Mouse (Mus musculus) forebrain, embryonic 14.5 days (tissue): ENCODE data around the gene Uvssa. TPM values are rescaled to one million over a fixed set of nuclear protein-coding genes. Genes with fewer than 3 reads are reported as not detected.

Experiments
- ATAC-seq: fragments of 200-750 bp; cut with Nextera tagmentation; 2 replicates; pipeline ENCODE4 v1.8.0; 2017; ENCODE audit warnings: mild to moderate bottlenecking, moderate library complexity
- DNase-seq: peaks from one replicate; pipeline ENCODE4 v3.0.0-alpha.2; 2015; ENCODE audit warnings: low spot score
- H3K27ac ChIP-seq: fragments of 300-500 bp; sonication (generic); 2 replicates; pipeline ENCODE4 v1.5.1; 2014; ENCODE audit warnings: low read depth, mild to moderate bottlenecking, control low read depth, low read length, moderate library complexity
- H3K27me3 ChIP-seq: fragments of 300-500 bp; sonication (generic); replicated peaks from 2 replicates; pipeline ENCODE4 v1.6.1; 2014; ENCODE audit warnings: low read length, control low read depth, mixed read lengths; ENCODE audit not compliant: control insufficient read depth, insufficient read depth
- H3K36me3 ChIP-seq: fragments of 300-500 bp; sonication (generic); 2 replicates; pipeline ENCODE4 v1.6.1; 2014; ENCODE audit warnings: low read length, control low read depth; ENCODE audit not compliant: control insufficient read depth, insufficient read depth
- H3K4me1 ChIP-seq: fragments of 300-500 bp; sonication (generic); 2 replicates; pipeline ENCODE4 v1.6.1; 2014; ENCODE audit warnings: antibody characterized with exemption, low read length, control low read depth; ENCODE audit not compliant: control insufficient read depth, insufficient read depth
- H3K4me2 ChIP-seq: fragments of 300-500 bp; sonication (generic); 2 replicates; pipeline ENCODE4 v1.6.1; 2014; ENCODE audit warnings: mild to moderate bottlenecking, control low read depth, low read length
- H3K4me3 ChIP-seq: fragments of 300-500 bp; sonication (generic); 2 replicates; pipeline ENCODE4 v1.5.1; 2014; ENCODE audit warnings: low read depth, low read length, control low read depth
- H3K9ac ChIP-seq: fragments of 300-500 bp; sonication (generic); 2 replicates; pipeline ENCODE4 v1.6.1; 2014; ENCODE audit warnings: mild to moderate bottlenecking, low read length, control low read depth, moderate library complexity
- H3K9me3 ChIP-seq: fragments of 300-500 bp; sonication (generic); replicated peaks from 2 replicates; pipeline ENCODE4 v1.6.1; 2016; ENCODE audit warnings: low read length, control low read depth, mixed read lengths; ENCODE audit not compliant: control insufficient read depth
- WGBS: fragments of 180-500 bp; shearing (Covaris S2); extraction: QIAGEN DNeasy Blood & Tissue Kit; methylation state at CpG from one replicate; pipeline ENCODE4 v1.1.7; 2014; 5-methylcytosine and 5-hydroxymethylcytosine counted together
- polyA plus RNA-seq: library from polyadenylated mRNA; unstranded; fragments of >200 nt; fragmentation: Nextera tagmentation; extraction: Ambion mirVana; gene quantifications from 2 replicates; pipeline ENCODE4 v1.2.1, GENCODE M21; 2014

Uvssa gene
- polyA plus RNA-seq, 1 experiment from 2014 or later, result 4.7 TPM

DNA sequence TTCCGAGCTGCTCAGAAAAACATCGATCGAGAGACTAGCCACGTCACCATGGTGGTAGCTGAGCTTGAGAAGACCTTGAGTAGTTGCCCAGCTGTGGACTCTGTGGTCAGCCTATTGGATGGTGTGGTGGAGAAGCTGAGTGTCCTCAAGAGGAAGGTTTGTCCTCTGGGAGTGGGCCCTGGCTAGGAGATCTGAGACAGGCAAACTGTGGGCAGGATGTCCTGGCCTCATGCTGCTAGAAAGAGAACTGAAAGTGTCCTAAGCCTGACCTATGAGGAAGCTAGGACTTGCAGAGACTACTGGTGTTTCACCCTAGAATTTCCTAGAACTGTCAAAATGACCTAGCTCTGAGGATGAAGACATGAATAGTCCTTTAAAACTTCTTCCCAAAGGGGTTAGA, 19.9 kb upstream of the Uvssa start:
- Histone ChIP-seq H3K4me1 (no peaks in the 10 kb centered on the region), H3K36me3 (peaks cover 44% of the 10 kb centered on the region)
- no peak for DNase-seq

DNA sequence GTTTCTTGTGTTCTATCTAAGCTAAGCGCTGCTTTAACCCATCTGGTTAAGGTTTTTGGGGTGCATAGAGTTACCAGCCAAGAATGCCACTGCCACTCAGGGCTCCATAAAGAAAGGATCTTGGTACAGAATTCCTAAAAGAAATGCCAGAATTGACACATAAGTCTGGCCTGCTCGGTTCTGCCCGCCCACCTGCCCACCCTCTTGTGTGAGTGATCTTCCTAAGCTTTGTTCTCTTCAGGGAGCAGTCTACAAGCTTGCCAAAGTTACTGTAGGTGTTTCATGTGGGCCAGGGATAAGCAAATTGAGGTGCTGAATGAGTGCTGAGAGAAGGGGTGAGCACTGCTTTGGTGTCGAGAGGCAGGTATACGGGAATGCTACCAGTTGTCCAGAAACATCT, 15.1 kb upstream of the Uvssa start:
- no peak overlapping the region for H3K4me2 ChIP-seq
- no peak overlapping the region for H3K9ac ChIP-seq
- no peak for DNase-seq
- no peak for ATAC-seq
- H3K36me3 ChIP-seq, result peaks cover 92% of the 10 kb centered on the region
- H3K9me3 ChIP-seq, result no peaks in the 10 kb centered on the region
- H3K4me1 ChIP-seq, result no peaks in the 10 kb centered on the region
- 93% methylated on average over 5 of the region's 5 CpGs for WGBS
- no peak overlapping the region for H3K4me3 ChIP-seq
- no peak overlapping the region for H3K27ac ChIP-seq
- H3K27me3 ChIP-seq, result no peaks in the 10 kb centered on the region

More for the DNA sequence above, 19.9 kb upstream of the Uvssa start:
- 98% methylated on average over 4 of the region's 4 CpGs for WGBS
- Histone ChIP-seq H3K4me2 (no peak overlapping the region), H3K9me3 (no peaks in the 10 kb centered on the region), H3K27ac (no peak overlapping the region), H3K4me3 (no peak overlapping the region), H3K27me3 (no peaks in the 10 kb centered on the region), H3K9ac (no peak overlapping the region)
- no peak for ATAC-seq

DNA sequence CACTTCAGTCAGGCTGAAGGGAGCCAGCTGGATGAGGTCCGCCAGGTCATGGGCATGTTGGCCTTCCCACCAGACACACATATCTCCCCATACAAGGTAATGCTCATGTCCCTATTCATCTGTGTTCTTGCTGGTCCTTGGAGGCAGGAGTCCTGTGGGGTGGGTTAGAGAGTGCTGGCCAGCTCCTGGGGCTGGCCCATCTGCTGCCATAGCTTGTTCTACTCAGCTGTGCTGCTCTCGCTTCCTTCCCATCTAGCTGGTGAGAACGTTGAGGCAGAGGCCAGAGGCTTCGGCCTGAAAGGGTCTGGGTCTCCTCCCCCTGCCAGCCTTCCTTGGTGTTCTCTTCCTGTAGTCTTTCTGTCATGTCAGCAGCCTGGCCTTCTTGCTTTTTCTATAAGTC, 9.7 kb upstream of the Uvssa start:
- WGBS, result 89% methylated on average over 4 of the region's 4 CpGs
- ATAC-seq, result no peak

DNA sequence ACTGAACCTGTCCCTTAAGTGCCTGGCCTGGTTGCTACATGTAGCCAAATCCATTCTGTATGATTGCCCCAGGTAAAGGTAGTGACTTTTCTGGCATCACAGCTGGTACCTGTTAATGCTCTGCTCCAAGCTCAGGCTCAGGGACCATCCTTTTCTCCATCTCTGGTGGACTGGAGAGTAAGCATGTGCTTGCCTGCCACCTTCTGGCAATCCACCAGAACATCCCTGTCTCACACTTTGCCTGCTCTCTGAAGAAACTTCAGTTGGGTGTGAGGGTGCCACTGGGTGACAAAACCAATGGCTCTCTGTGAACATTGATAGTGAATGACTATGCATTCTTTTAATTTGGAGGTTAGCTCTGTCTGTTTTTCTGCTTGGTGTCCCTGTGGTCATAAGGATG, 7.2 kb upstream of the Uvssa start:
- Histone ChIP-seq H3K36me3 (peaks cover 79% of the 10 kb centered on the region), H3K9me3 (no peaks in the 10 kb centered on the region)

More for the DNA sequence above, 9.7 kb upstream of the Uvssa start:
- Histone ChIP-seq H3K36me3 (peaks cover 99% of the 10 kb centered on the region), H3K4me2 (no peak overlapping the region), H3K9ac (no peak overlapping the region), H3K27ac (no peak overlapping the region), H3K27me3 (no peaks in the 10 kb centered on the region), H3K4me1 (no peaks in the 10 kb centered on the region), H3K4me3 (no peak overlapping the region), H3K9me3 (no peaks in the 10 kb centered on the region)
- no peak for DNase-seq

DNA sequence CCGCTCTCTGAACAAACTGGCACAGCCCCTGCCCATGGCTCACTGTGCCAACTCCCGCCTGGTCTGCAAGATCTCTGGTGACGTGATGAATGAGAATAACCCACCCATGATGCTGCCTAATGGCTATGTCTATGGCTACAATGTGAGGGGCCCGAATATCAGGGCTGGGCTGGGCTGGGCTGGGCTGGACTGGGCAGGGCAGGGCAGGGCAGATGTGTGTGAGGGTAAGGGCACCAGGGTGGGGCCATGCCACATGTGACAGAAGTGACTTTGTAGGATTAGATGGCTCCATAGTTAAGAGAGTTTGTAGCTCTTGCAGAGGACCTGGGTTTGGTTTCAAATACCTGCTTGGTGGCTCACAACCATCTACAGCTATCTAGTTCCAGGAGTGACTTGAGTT, 6.7 kb upstream of the Uvssa start:
- no peak for ATAC-seq
- peaks cover 73% of the 10 kb centered on the region for H3K36me3 ChIP-seq
- WGBS, result 87% methylated on average over 4 of the region's 4 CpGs

More for the DNA sequence above, 7.2 kb upstream of the Uvssa start:
- Histone ChIP-seq H3K4me1 (no peaks in the 10 kb centered on the region), H3K9ac (no peak overlapping the region), H3K27me3 (no peaks in the 10 kb centered on the region), H3K4me2 (no peak overlapping the region), H3K4me3 (no peak overlapping the region), H3K27ac (no peak overlapping the region)
- peak; percentile 30 for DNase-seq
- ATAC-seq, result no peak

DNA sequence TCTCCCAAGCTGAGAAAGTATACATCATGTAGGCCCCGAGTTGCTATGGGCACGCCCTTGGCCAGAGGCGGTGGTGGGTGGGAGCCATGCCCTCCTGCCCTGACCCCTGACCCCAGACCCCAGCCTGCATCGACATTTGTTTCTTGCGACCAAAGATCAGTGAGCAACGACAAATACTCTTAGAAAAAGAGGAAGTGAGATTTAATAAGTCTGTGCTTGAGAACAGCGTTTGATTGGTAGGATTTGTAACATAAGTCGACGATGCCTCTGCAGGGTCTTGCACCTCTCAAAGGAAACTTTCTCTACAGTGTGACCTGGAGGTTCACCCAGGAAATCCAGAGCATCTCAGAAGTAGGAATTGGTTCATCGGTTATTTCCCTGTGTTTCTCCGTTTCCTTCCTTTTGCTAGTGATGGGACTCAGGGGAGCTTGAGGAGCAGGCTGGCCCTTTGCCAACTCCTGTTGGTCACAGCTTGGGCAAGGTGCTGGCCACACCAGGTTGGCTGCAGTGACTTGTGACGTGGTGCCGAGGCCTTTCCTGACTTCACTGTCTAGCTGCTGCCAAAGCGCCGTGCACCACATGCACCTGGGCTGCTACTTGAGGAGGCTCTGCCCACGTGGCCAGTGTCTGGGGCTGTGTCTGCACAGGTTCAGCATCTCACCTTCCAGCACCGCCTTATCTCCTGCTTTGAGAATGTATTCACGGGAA, 5.9 kb upstream of the Uvssa start:
- H3K9ac ChIP-seq, result no peak overlapping the region
- H3K4me1 ChIP-seq, result peaks cover 3% of the 10 kb centered on the region; the same call in 1 of the 2 replicates
- 89% methylated on average over 18 of the region's 18 CpGs for WGBS
- no peaks in the 10 kb centered on the region for H3K27me3 ChIP-seq
- peak; percentile 7 for DNase-seq
- H3K4me3 ChIP-seq, result no peak overlapping the region
- peaks cover 65% of the 10 kb centered on the region for H3K36me3 ChIP-seq
- H3K9me3 ChIP-seq, result no peaks in the 10 kb centered on the region
- ATAC-seq, result no peak
- H3K27ac ChIP-seq, result no peak overlapping the region
- no peak overlapping the region for H3K4me2 ChIP-seq

More for the DNA sequence above, 6.7 kb upstream of the Uvssa start:
- Histone ChIP-seq H3K4me3 (no peak overlapping the region), H3K27ac (no peak overlapping the region), H3K9me3 (no peaks in the 10 kb centered on the region), H3K9ac (no peak overlapping the region), H3K4me2 (no peak overlapping the region), H3K4me1 (no peaks in the 10 kb centered on the region), H3K27me3 (no peaks in the 10 kb centered on the region)
- no peak for DNase-seq

DNA sequence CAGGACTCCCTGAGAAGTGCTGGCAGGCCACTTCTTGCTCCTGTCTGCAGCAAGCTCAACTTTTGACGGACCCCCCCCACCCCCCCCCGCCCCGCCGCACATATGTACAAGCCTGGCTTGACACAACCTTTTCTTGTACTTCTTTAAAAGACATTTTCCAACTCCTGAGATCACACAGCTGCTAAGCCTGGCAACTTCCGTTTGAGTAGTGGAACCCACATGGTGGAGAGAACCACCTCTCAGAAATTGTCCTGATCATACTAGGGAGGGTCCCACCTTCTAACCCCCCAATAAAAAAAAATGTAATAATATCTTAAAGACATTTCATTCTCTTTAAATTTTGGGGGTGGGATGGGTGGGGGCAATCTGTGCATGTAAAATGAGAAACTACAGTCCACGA, 1.2 kb upstream of the Uvssa start:
- ATAC-seq, result no peak
- H3K36me3 ChIP-seq, result peaks cover 24% of the 10 kb centered on the region
- WGBS, result 62% methylated on average over 6 of the region's 6 CpGs
- H3K27ac ChIP-seq, result no peak overlapping the region
- H3K4me2 ChIP-seq, result peak overlapping the region; percentile 84
- DNase-seq, result no peak
- H3K9me3 ChIP-seq, result no peaks in the 10 kb centered on the region
- H3K9ac ChIP-seq, result peak overlapping the region; percentile 83; the same call in 1 of the 2 replicates
- no peaks in the 10 kb centered on the region for H3K27me3 ChIP-seq
- H3K4me3 ChIP-seq, result no peak overlapping the region
- peaks cover 11% of the 10 kb centered on the region for H3K4me1 ChIP-seq

DNA sequence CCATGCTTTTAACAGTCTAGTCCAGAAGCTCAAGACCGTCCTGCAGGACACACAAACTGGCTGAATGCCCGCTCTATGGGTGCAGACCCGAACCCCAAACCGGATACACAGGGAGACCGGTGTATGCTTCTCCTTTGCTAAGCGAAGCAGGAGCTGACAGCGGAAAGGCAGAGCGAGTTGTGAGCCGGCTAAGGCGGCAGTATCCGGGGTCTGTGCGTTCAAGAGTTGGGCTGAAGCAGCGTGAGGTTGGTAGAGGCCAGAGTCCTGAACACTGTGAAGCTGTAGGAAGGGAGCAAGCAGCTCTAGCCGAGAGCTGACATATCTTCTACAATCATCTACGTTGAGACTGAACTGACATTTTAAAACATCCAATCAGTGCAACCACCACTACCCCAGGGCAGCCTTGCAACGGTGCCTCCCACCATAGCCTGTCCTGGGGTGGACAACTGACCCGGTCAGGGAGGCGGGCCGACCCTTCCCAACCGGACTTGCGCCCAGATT, 498 bp upstream of the Uvssa start:
- 2% methylated on average over 21 of the region's 21 CpGs for WGBS
- Histone ChIP-seq H3K27me3 (no peaks in the 10 kb centered on the region), H3K27ac (peak overlapping the region; percentile 94), H3K9ac (peak overlapping the region; percentile 83), H3K9me3 (no peaks in the 10 kb centered on the region), H3K4me3 (peak overlapping the region; percentile 59), H3K4me2 (peak overlapping the region; percentile 84), H3K4me1 (peaks cover 11% of the 10 kb centered on the region), H3K36me3 (peaks cover 20% of the 10 kb centered on the region)
- ATAC-seq (no peak), DNase-seq (peak; percentile 42)

DNA sequence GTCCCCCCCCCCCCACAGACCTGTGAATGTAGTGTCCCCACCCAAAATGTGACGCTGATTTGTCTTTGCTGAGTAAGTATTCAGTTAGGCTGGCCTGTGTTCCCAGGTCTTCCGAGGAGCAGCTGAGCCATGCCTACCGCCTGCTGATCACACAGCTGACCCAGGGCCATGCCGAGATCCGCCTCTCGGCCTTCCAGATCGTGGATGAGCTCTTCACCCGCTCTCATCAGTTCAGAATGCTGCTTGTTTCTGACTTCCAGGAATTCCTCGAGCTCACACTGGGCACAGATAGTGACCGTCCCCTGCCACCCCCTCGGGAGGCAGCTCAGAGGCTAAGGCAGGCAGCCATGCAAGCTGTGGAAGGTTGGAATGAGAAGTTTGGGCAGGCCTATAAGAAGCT, 9.2 kb downstream of the Uvssa start:
- no peak for DNase-seq
- peaks cover 31% of the 10 kb centered on the region for H3K36me3 ChIP-seq
- 85% methylated on average over 11 of the region's 11 CpGs for WGBS
- no peak overlapping the region for H3K4me2 ChIP-seq
- H3K9ac ChIP-seq, result no peak overlapping the region
- no peak overlapping the region for H3K27ac ChIP-seq
- H3K4me3 ChIP-seq, result no peak overlapping the region
- no peaks in the 10 kb centered on the region for H3K4me1 ChIP-seq
- no peaks in the 10 kb centered on the region for H3K9me3 ChIP-seq
- no peak for ATAC-seq
- no peaks in the 10 kb centered on the region for H3K27me3 ChIP-seq
